Mouse (Mus musculus): ENCODE data around the gene 4930579F01Rik.

DNA sequence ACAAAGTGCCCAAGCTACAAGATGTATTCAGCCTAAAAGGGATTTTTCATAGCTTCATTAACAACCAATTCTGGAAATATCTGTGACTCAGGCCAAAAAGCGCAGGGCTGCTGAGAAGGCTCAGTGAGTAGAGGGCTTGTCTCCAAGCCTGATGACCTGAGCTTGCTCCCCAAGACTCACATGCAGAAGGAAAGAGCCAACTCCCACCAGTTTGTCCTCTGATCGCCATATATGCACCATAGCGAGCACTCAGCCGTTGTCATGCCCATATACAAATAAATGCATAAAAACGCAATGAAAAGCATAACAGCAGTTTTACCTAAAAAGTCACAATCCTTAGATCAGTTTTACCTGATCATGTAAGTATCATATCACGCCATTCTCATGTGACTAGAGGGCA is 32.9 kb upstream of the 4930579F01Rik start:
- TF ChIP-seq CTCF (IDR thresholded peaks at IDR 0.05; ENCODE audit: low read depth) (no peak), EP300 (IDR thresholded peaks at IDR 0.05; ENCODE audit: low read depth) (no peak)
